Mouse (Mus musculus) lung, postnatal 36 days (tissue): ENCODE measurements around the gene Med6.
"Not testable (repeated sequence)": the region's sequence is repeated elsewhere in the genome, so short reads cannot be mapped to it uniquely, and the experiment has no call there.

Source experiments
- DNase-seq: peaks from one replicate; pipeline ENCODE4 v3.0.0; 2022; ENCODE audit warnings: mixed read lengths

Gene Med6

DNA sequence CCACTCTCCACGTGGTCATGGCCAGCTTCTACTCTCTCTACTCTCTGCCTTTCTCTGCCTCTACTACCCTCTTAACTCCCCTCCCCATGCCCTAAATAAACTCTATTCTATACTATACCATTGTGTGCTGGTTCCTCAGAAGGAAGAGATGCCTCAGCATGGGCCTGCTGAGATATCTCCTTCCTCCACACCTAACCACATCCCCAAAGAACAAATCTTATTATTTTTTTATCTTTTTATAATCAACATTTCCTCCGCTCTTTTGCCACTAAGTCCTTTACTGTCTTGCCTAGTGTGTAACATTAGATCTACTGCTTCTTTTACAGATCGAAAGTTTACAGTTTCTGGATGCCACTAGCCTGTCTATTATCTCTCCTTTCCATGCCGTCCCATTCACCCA, 47.6 kb downstream of the Med6 start:
- no peak for DNase-seq

DNA sequence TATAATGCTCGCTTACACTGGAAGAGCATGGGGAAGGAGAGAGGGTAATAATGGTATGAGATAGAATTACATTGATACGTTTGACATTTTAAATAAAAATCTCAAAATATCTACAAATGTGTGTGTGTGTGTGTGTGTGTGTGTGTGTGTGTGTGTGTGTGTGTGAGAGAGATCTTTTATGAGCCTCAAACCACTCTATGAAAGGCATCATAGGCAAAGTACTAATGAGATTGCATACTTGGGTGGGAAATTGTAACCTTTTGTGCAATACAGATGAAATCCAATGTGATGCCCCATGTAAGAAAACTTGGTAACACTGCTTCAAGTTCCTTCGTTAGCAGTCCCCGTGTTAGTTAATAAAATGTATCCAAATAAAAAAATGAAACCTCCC, 61.8 kb downstream of the Med6 start:
- no peak for DNase-seq

DNA sequence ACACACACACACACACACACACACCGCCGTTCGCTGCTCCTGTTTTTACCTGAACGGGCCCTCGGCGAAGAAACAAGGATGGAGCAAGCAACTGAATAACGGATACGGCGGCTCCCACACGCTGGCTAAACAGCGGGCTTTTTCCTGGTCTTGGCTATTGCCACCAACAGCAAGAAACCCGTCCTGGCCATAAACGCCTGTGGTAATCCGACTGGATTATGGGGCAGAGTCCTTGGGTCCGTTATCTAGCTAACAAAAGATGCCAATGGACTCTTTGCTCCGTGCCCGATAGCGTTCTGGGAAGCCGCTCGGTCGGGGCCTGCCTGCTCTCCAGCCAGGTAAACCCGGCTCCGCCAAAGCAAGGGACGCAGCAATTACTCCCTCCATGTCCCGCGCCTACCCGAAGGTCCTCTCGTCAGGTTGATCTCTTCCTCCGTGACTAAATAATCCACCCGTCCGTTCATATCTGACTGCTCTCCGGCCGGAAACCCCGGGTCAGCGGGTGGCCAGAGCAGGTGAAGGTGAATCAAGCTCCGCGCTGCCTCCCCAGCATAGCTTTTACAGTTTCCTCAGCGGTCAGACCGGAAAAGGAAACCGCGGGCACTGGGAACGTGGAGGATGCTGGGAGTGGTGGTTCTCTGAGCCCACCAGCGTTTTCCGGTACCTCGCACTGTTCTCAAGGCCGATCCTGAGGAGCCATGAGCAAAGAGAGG, 62.3 kb downstream of the Med6 start, which contains the start of the genes Gm20498 and Synj2bp:
Gene Gm20498, minus strand, starts transcription at position 590 of the 713 bp plus-strand sequence.
Gene Synj2bp, minus strand, starts transcription at position 596 of the 713 bp plus-strand sequence.
- peak; percentile 88 for DNase-seq

DNA sequence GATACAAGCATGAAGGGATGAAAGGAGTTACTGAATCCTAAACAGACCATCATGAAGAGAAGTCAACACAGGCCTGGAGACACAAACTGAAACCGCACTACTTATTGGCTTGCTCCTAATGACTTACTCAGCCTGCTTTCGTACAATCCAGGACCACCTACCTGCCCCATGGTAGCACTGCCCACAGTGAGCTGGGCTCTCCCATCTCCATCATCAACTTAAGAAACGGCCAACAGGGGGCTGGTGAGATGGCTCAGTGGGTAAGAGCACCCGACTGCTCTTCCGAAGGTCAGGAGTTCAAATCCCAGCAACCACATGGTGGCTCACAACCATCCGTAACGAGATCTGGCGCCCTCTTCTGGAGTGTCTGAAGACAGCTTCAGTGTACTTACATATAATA, 64.2 kb downstream of the Med6 start:
- DNase-seq = not testable (repeated sequence)
